Mouse (Mus musculus): ENCODE results near the gene Olfr91. TPM values are rescaled to one million over a fixed set of nuclear protein-coding genes. Genes with fewer than 3 reads are reported as not detected.

Olfr91 gene
- polyA plus RNA-seq, 1 experiment from 2014 or later = not detected

- Histone ChIP-seq H3K27ac (no peak overlapping the region), H3K4me2 (replicated peaks) (no peak overlapping the region), H3K4me1 (peaks cover 8% of the 10 kb centered on the region; the same call in 1 of the 2 replicates), H3K4me3 (no peak overlapping the region), H3K27me3 (no peaks in the 10 kb centered on the region), H3K36me3 (peaks cover 25% of the 10 kb centered on the region), H3K9ac (no peak overlapping the region), H3K9me3 (no peaks in the 10 kb centered on the region)
- no peak for ATAC-seq (ENCODE audit: insufficient number of reproducible peaks, insufficient read depth, low FRiP score, low TSS enrichment)
- WGBS = 29% methylated on average over 1 of the region's 1 CpGs
Measured at GRCm38 (mm10) chr17:37078193-37078592, 19.9 kb downstream of the Olfr91 start.

GRCm38 (mm10) chr17:37075766-37076165 is 22.3 kb downstream of the Olfr91 start:
- no peak for ATAC-seq (ENCODE audit: insufficient number of reproducible peaks, insufficient read depth, low FRiP score, low TSS enrichment)
- Histone ChIP-seq H3K27me3 (no peaks in the 10 kb centered on the region), H3K4me2 (replicated peaks) (no peak overlapping the region), H3K9ac (no peak overlapping the region), H3K27ac (no peak overlapping the region), H3K4me1 (peaks cover 8% of the 10 kb centered on the region; the same call in 1 of the 2 replicates), H3K9me3 (no peaks in the 10 kb centered on the region), H3K36me3 (peaks cover 47% of the 10 kb centered on the region), H3K4me3 (no peak overlapping the region)
- WGBS = 93% methylated on average over 2 of the region's 2 CpGs

- no peak overlapping the region for H3K9ac ChIP-seq
- WGBS = 91% methylated on average over 6 of the region's 6 CpGs
- ATAC-seq (ENCODE audit: insufficient number of reproducible peaks, insufficient read depth, low FRiP score, low TSS enrichment) = no peak
Measured at GRCm38 (mm10) chr17:37075181-37075580, 22.9 kb downstream of the Olfr91 start.

GRCm38 (mm10) chr17:37072730-37073276 is 25.3 kb downstream of the Olfr91 start:
- no peak for ATAC-seq (ENCODE audit: insufficient number of reproducible peaks, insufficient read depth, low FRiP score, low TSS enrichment)
- no peak overlapping the region for H3K4me3 ChIP-seq
- peaks cover 76% of the 10 kb centered on the region for H3K36me3 ChIP-seq
- WGBS = 70% methylated on average over 11 of the region's 11 CpGs
- no peak overlapping the region for H3K4me2 ChIP-seq (replicated peaks)
- no peak overlapping the region for H3K9ac ChIP-seq
- H3K9me3 ChIP-seq = no peaks in the 10 kb centered on the region
- H3K4me1 ChIP-seq = no peaks in the 10 kb centered on the region
- no peaks in the 10 kb centered on the region for H3K27me3 ChIP-seq
- no peak overlapping the region for H3K27ac ChIP-seq

More at GRCm38 (mm10) chr17:37075181-37075580, 22.9 kb downstream of the Olfr91 start:
- H3K4me2 ChIP-seq (replicated peaks) = no peak overlapping the region
- no peaks in the 10 kb centered on the region for H3K27me3 ChIP-seq
- H3K4me1 ChIP-seq = peaks cover 8% of the 10 kb centered on the region; the same call in 1 of the 2 replicates
- H3K4me3 ChIP-seq = no peak overlapping the region
- no peak overlapping the region for H3K27ac ChIP-seq
- H3K9me3 ChIP-seq = no peaks in the 10 kb centered on the region
- peaks cover 53% of the 10 kb centered on the region for H3K36me3 ChIP-seq

GRCm38 (mm10) chr17:37072080-37072729 is 25.9 kb downstream of the Olfr91 start:
- Histone ChIP-seq H3K4me3 (no peak overlapping the region), H3K27me3 (no peaks in the 10 kb centered on the region), H3K4me2 (replicated peaks) (no peak overlapping the region), H3K4me1 (no peaks in the 10 kb centered on the region), H3K9ac (no peak overlapping the region), H3K36me3 (peaks cover 82% of the 10 kb centered on the region), H3K9me3 (no peaks in the 10 kb centered on the region), H3K27ac (no peak overlapping the region)
- 78% methylated on average over 12 of the region's 12 CpGs for WGBS
- ATAC-seq (ENCODE audit: insufficient number of reproducible peaks, insufficient read depth, low FRiP score, low TSS enrichment) = no peak

- WGBS = 90% methylated on average over 8 of the region's 8 CpGs
- Histone ChIP-seq H3K4me1 (no peaks in the 10 kb centered on the region), H3K4me2 (replicated peaks) (no peak overlapping the region), H3K9me3 (no peaks in the 10 kb centered on the region), H3K36me3 (peaks cover 95% of the 10 kb centered on the region), H3K4me3 (no peak overlapping the region), H3K27me3 (no peaks in the 10 kb centered on the region), H3K9ac (no peak overlapping the region), H3K27ac (no peak overlapping the region)
- ATAC-seq (ENCODE audit: insufficient number of reproducible peaks, insufficient read depth, low FRiP score, low TSS enrichment) = no peak
Measured at GRCm38 (mm10) chr17:37070121-37070520, 28.0 kb downstream of the Olfr91 start.

GRCm38 (mm10) chr17:37067861-37068260 is 30.2 kb downstream of the Olfr91 start:
- ATAC-seq (ENCODE audit: insufficient number of reproducible peaks, insufficient read depth, low FRiP score, low TSS enrichment) = no peak
- Histone ChIP-seq H3K27ac (no peak overlapping the region), H3K9me3 (no peaks in the 10 kb centered on the region), H3K9ac (no peak overlapping the region), H3K36me3 (peaks cover 97% of the 10 kb centered on the region), H3K27me3 (no peaks in the 10 kb centered on the region), H3K4me2 (replicated peaks) (no peak overlapping the region), H3K4me1 (no peaks in the 10 kb centered on the region), H3K4me3 (no peak overlapping the region)
- WGBS = 84% methylated on average over 1 of the region's 1 CpGs

GRCm38 (mm10) chr17:37065993-37066392 is 32.1 kb downstream of the Olfr91 start:
- no peak overlapping the region for H3K9ac ChIP-seq
- 88% methylated on average over 2 of the region's 2 CpGs for WGBS
- H3K4me1 ChIP-seq = no peaks in the 10 kb centered on the region
- H3K9me3 ChIP-seq = no peaks in the 10 kb centered on the region
- H3K27me3 ChIP-seq = no peaks in the 10 kb centered on the region
- peaks cover 97% of the 10 kb centered on the region for H3K36me3 ChIP-seq
- ATAC-seq (ENCODE audit: insufficient number of reproducible peaks, insufficient read depth, low FRiP score, low TSS enrichment) = no peak
- H3K27ac ChIP-seq = no peak overlapping the region
- no peak overlapping the region for H3K4me3 ChIP-seq
- H3K4me2 ChIP-seq (replicated peaks) = no peak overlapping the region

- no peak for ATAC-seq (ENCODE audit: insufficient number of reproducible peaks, insufficient read depth, low FRiP score, low TSS enrichment)
- no peak overlapping the region for H3K4me3 ChIP-seq
- peaks cover 91% of the 10 kb centered on the region for H3K36me3 ChIP-seq
- H3K4me1 ChIP-seq = no peaks in the 10 kb centered on the region
- no peaks in the 10 kb centered on the region for H3K27me3 ChIP-seq
- 78% methylated on average over 11 of the region's 11 CpGs for WGBS
- no peaks in the 10 kb centered on the region for H3K9me3 ChIP-seq
- no peak overlapping the region for H3K4me2 ChIP-seq (replicated peaks)
- H3K27ac ChIP-seq = no peak overlapping the region
- H3K9ac ChIP-seq = no peak overlapping the region
Measured at GRCm38 (mm10) chr17:37063686-37064495, 34.2 kb downstream of the Olfr91 start.

- Histone ChIP-seq H3K4me1 (no peaks in the 10 kb centered on the region), H3K9ac (no peak overlapping the region), H3K27ac (no peak overlapping the region), H3K4me2 (replicated peaks) (no peak overlapping the region), H3K9me3 (no peaks in the 10 kb centered on the region), H3K36me3 (peaks cover 87% of the 10 kb centered on the region), H3K4me3 (no peak overlapping the region), H3K27me3 (no peaks in the 10 kb centered on the region)
- no peak for ATAC-seq (ENCODE audit: insufficient number of reproducible peaks, insufficient read depth, low FRiP score, low TSS enrichment)
- 65% methylated on average over 10 of the region's 10 CpGs for WGBS
Measured at GRCm38 (mm10) chr17:37063063-37063462, 35.0 kb downstream of the Olfr91 start.

- H3K9me3 ChIP-seq = no peaks in the 10 kb centered on the region
- H3K9ac ChIP-seq = no peak overlapping the region
- ATAC-seq (ENCODE audit: insufficient number of reproducible peaks, insufficient read depth, low FRiP score, low TSS enrichment) = no peak
- H3K27ac ChIP-seq = no peak overlapping the region
- WGBS = 84% methylated on average over 10 of the region's 10 CpGs
- peaks cover 79% of the 10 kb centered on the region for H3K36me3 ChIP-seq
- H3K27me3 ChIP-seq = no peaks in the 10 kb centered on the region
- H3K4me1 ChIP-seq = no peaks in the 10 kb centered on the region
- H3K4me3 ChIP-seq = no peak overlapping the region
- H3K4me2 ChIP-seq (replicated peaks) = no peak overlapping the region
Measured at GRCm38 (mm10) chr17:37062101-37062641, 35.9 kb downstream of the Olfr91 start.
